Mouse (Mus musculus): ENCODE measurements around the gene Olfr90. TPM values are rescaled to one million over a fixed set of nuclear protein-coding genes. Genes with fewer than 3 reads are reported as not detected.

Olfr90 gene
- total RNA-seq, 2 experiments from 2014 or later = not detected

GRCm38 (mm10) chr17:37062101-37062641 lies 26.1 kb downstream of the Olfr90 start:
- no peak for DNase-seq (ENCODE audit: low spot score)

DNA sequence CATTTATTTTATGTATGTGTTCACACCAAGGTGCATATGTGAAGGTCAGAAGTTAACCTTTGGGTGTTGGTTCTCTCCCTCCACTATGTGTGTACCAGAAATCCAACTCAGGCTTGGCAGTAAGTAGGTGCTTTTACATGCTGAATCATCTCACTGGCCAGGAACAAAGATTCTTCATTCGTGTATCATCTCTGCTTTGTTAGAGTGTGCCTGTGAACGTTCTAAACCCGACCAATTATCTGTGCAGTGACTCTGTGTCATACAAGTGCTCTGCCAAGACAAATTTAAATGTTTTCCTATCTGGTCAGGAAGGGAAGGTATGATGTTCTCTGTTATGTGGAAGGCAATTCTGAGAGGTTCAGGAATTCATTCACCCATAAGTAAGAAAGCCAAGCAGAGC lies 26.9 kb downstream of the Olfr90 start:
- no peak for DNase-seq (ENCODE audit: low spot score)

GRCm38 (mm10) chr17:37056957-37057356 lies 31.3 kb downstream of the Olfr90 start:
- DNase-seq (ENCODE audit: low spot score) = no peak

DNA sequence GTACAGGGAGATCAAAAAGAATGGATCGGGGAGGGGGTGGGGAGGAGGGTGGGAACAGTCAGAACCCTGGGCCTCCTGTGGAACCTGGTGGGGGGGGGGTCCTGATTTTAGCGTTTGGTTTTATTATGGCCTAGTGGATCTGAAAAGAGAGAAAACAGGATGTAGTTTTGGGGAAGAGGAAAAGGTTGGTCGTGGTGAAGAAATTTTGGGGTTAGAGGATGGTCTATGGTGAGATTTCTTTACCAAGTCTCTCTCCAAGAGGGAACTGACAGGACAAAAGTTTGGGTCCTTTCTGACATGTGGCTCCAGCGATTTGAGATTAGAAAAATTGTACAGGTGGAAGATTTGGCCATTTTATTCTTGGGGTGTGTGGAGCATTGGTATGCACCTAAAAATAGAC lies 36.6 kb downstream of the Olfr90 start:
- DNase-seq (ENCODE audit: low spot score) = no peak

DNA sequence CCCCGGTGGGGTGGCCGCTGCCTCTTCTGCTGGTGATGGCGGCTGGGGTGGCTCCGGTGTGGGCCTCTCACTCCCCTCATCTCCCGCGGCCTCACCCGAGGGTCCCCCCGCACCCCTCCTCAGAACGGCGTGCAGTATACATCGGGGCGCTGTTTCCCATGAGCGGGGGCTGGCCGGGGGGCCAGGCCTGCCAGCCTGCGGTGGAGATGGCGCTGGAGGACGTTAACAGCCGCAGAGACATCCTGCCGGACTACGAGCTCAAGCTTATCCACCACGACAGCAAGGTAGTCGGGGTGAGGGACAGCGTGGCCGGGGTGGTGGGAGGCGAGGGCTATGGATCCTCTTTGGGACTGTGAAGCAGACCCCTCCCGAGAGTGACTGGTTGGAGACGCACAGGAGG lies 37.4 kb downstream of the Olfr90 start:
- DNase-seq (ENCODE audit: low spot score) = no peak

GRCm38 (mm10) chr17:37050399-37050798 lies 37.9 kb downstream of the Olfr90 start:
- DNase-seq (ENCODE audit: low spot score) = peak; percentile 79

DNA sequence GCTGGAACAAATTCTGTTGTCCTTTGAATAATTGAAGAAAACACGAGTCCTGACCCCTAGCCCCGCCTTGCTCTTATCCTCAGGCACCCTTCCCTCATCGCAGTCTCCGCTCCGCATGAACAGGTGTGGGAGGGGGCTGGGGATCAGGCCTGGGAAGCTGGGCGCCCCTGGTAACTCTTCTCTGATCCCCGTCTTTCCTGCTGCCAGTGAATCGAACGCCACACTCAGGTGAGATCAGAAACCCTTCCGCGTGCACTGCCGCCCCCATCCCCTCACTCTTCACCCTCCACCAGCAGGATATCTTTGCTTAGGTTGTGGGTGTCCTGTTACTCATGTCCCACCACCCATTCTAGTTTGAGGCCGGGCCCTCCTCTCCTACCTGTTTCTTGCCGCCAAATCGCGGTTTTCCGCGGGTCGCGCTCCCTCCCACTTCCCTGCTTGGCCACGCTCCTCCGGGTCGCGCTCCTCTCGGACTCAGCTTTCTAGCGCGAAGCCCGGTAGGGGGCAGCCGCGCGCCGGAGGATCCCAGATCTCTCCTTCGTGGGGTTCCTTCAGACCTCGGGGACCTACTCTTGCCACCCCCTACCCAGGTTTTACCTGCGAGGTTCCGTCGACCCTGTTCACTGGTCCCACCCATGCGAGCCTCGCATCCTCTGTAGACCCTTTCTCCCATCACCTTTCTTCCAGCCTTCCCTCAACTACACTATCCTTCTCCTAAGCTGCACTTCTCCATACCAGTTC lies 38.6 kb downstream of the Olfr90 start:
- DNase-seq (ENCODE audit: low spot score) = peak; percentile 40

DNA sequence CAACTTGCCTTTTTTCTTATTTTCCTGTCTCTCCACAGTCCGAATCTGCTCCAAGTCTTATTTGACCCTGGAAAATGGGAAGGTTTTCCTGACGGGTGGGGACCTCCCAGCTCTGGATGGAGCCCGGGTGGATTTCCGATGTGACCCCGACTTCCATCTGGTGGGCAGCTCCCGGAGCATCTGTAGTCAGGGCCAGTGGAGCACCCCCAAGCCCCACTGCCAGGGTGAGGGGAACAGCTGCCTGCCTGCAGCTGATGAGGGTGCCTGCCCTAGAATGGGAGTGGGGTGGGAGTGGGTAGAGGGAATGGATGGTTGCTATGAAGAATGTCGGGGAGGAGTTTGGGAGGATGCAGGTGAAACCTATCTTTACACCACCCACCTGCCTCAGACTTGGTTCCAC lies 39.9 kb downstream of the Olfr90 start:
- no peak for DNase-seq (ENCODE audit: low spot score)

DNA sequence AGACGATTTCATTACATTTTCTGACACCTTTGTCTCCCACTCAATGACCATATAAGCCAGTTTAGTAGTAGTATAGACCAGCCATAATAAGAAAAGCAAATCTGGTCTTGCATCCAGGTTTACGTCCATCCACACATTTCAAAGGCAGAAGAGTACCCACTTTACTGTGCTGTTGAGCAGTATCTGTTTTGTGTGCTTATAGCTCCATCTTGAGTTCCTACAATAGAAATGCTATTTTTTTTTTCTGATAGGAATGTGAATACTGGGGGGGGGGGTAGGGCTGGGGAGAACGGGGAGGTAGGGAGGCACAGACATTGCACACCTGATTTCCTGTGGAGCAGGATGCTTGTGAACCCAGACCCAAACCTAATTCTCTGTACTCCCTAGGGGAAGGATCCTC lies 40.3 kb downstream of the Olfr90 start:
- DNase-seq (ENCODE audit: low spot score) = no peak

- no peak for DNase-seq (ENCODE audit: low spot score)
Observed at GRCm38 (mm10) chr17:37047332-37047976, 40.8 kb downstream of the Olfr90 start.

DNA sequence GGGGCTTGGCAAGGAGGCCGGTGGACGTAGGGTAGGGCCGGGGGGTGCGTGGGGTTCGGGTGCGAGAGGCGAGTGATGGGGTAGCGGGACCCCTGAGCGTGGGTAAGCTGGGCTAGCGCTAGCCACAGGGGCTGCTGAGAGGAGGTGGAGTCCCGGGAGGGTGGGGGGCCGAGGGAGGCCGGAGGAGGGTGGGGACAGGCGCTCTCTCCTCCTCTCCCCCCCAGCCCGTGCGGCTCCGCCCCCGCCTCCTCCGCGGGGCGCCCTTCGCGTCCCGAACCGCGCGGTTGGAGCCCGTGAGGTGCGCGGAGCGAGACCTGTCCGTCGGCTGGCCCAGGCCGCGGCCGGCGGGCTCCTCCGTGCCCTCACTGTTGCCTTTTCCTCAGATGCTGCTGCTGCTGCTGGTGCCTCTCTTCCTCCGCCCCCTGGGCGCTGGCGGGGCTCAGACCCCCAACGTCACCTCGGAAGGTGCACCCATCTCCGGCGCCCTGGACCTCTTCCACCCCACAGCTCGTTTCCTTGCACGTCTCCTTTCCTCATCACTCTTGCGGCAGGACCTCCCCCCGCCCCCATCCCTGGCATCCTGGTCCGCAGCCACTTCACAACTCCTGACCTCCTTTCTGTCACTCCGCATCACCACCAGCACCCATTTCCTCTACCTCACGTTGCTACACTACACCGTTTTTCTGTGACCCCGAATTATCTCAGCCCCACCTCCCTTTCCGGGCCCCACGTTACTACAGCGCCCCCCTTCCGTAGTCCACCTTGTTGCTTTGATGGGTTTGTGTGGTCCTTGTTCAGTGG lies 41.8 kb downstream of the Olfr90 start:
- peak; percentile 33 for DNase-seq (ENCODE audit: low spot score)

GRCm38 (mm10) chr17:37045611-37046311 lies 42.5 kb downstream of the Olfr90 start, which contains the start of gene Gabbr1:
Gene Gabbr1, plus strand, starts transcription at chr17:37045966.
- DNase-seq (ENCODE audit: low spot score) = peak; percentile 67

DNA sequence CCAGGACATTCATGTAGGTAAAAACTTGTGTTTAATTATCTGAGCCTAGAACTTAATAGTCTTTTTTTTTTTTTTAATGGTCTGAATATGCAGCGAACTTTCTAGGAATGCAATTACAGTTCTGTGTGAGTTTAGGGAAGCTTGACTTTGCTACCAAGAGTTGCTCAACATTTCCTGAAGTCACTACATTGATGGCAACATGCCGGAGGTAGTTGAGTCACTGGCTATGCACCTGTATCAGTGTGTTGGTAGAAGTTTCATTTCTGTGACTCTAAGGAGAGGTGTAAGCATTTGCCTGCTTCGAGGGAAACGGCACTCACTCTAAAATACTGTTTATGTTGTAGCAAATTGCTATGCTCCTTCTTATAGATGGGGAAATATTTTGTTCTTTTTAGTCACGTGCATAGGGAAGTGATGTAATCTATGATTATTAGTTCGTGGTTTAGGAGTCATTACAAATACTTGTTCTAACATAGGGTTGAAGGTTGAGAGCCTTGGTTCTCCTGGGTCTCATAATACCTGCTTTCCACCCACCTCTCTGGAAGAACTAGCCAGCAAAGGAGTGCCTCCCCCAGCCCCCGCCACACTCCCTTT lies 43.6 kb downstream of the Olfr90 start:
- no peak for DNase-seq (ENCODE audit: low spot score)

GRCm38 (mm10) chr17:37039127-37039894 lies 49.0 kb downstream of the Olfr90 start:
- DNase-seq (ENCODE audit: low spot score) = no peak

Other genes starting within 250 kb of the Olfr90 start
- gene Trim15, start 221.3 kb downstream of the Olfr90 start, total RNA-seq (2021) = not detected
- gene Trim10, start 218.9 kb downstream of the Olfr90 start, total RNA-seq (2021) = not detected
- not detected for gene Trim40, start 198.4 kb downstream of the Olfr90 start, total RNA-seq (2021)
- gene Trim31, start 190.4 kb downstream of the Olfr90 start, total RNA-seq (2021) = not detected
- under 1 TPM; 0.23 to 0.24 TPM for gene Rnf39, start 145.6 kb downstream of the Olfr90 start, total RNA-seq (2021)
- 10 to 100 TPM; 58.9 to 65.9 TPM for gene Ppp1r11, start 136.8 kb downstream of the Olfr90 start, total RNA-seq (2021)
- gene Znrd1, start 129.9 kb downstream of the Olfr90 start, total RNA-seq (2021) = 10 to 100 TPM; 21.9 to 22.1 TPM
- 10 to 100 TPM; 26.5 to 26.6 TPM for gene Znrd1as, start 129.9 kb downstream of the Olfr90 start, total RNA-seq (2021)
- gene 2410137M14Rik, start 107.3 kb downstream of the Olfr90 start, total RNA-seq (2021) = under 1 TPM in 1 of 2 experiments, not detected in 1; 0.37 TPM
- not detected for gene H2-M5, start 99.0 kb downstream of the Olfr90 start, total RNA-seq (2021)
- gene Zfp57, start 87.3 kb downstream of the Olfr90 start, total RNA-seq (2021) = not detected
- not detected for gene Mog, start 65.1 kb downstream of the Olfr90 start, total RNA-seq (2021)
- 1 to 10 TPM; 5.5 to 8.2 TPM for gene Gabbr1, start 42.5 kb downstream of the Olfr90 start, total RNA-seq (2021)
- not detected for gene Olfr91, start 9.8 kb upstream of the Olfr90 start, total RNA-seq (2021)
- not detected for gene Olfr92, start 31.6 kb upstream of the Olfr90 start, total RNA-seq (2021)
- gene Olfr93, start 73.0 kb upstream of the Olfr90 start, total RNA-seq (2021) = not detected
- gene Ubd, start 105.4 kb upstream of the Olfr90 start, total RNA-seq (2021) = under 1 TPM in 1 of 2 experiments, not detected in 1; 0.74 TPM
- not detected for gene Olfr94, start 112.5 kb upstream of the Olfr90 start, total RNA-seq (2021)
- not detected for gene Olfr95, start 124.6 kb upstream of the Olfr90 start, total RNA-seq (2021)
- not detected for gene Olfr96, start 131.6 kb upstream of the Olfr90 start, total RNA-seq (2021)
- not detected for gene Olfr97, start 148.8 kb upstream of the Olfr90 start, total RNA-seq (2021)
- not detected for gene Olfr98, start 175.2 kb upstream of the Olfr90 start, total RNA-seq (2021)
- 1 to 10 TPM in 1 of 2 experiments, under 1 TPM in 1; 0.94 to 1.9 TPM for gene H2-M3, start 181.7 kb upstream of the Olfr90 start, total RNA-seq (2021)
- not detected for gene Olfr99, start 195.0 kb upstream of the Olfr90 start, total RNA-seq (2021)
- not detected for gene Olfr101, start 215.8 kb upstream of the Olfr90 start, total RNA-seq (2021)
- gene Olfr102, start 228.6 kb upstream of the Olfr90 start, total RNA-seq (2021) = not detected

All from gastrocnemius, adult 18-20 months (tissue).